Comparison of ENCODE assay signal across 8 mouse cellular contexts in genomic region chr13:21811539-21811938, GRCm38 (mm10). TPM values are rescaled to one million over a fixed set of nuclear protein-coding genes. Genes with fewer than 3 reads are reported as not detected.
DNase-seq lines count a peak whose midpoint lies in the region; ATAC-seq and TF ChIP-seq lines count a peak whose summit lies in the region.
"Not testable (repeated sequence)": the region's sequence is repeated elsewhere in the genome, so short reads cannot be mapped to it uniquely, and the experiment has no call there.

Gene Hist1h4m, plus strand, starts transcription at chr13:21811746.

- no CpG with 5 or more reads among the region's 24 CpGs for WGBS in intestine, embryonic 15.5 days
- no CpG with 5 or more reads among the region's 24 CpGs for WGBS in lung, embryonic 14.5 days
- no CpG with 5 or more reads among the region's 24 CpGs for WGBS in neural tube, embryonic 12.5 days

- ATAC-seq in intestine, embryonic 15.5 days = peak; percentile 67
- peak; percentile 59 for ATAC-seq in lung, embryonic 14.5 days (ENCODE audit: insufficient read depth)
- peak; percentile 35; the same call in 1 of the 2 replicates for ATAC-seq in neural tube, embryonic 12.5 days (ENCODE audit: low FRiP score, low read depth)

- H3K4me1 ChIP-seq in erythroblast, embryonic 14.5 days (ENCODE audit: control insufficient read depth); intestine, embryonic 15.5 days (replicated peaks); lung, embryonic 14.5 days (ENCODE audit: insufficient read depth); neural tube, embryonic 12.5 days: not testable (repeated sequence)

- not testable (repeated sequence) for H3K9ac ChIP-seq in intestine, embryonic 15.5 days; lung, embryonic 14.5 days; neural tube, embryonic 12.5 days

- H3K4me3 ChIP-seq in erythroblast, embryonic 14.5 days (replicated peaks) = peak within 1 kb of the TSS; percentile 57
- 0 out of 2 replicates have a peak within 1 kb of the TSS, but pooled peaks have one; percentile 9 for H3K4me3 ChIP-seq in intestine, embryonic 15.5 days (replicated peaks)
- not testable (repeated sequence) for H3K4me3 ChIP-seq in lung, embryonic 14.5 days (ENCODE audit: low read depth, low read length); neural tube, embryonic 12.5 days

- H3K27me3 ChIP-seq in erythroblast, embryonic 14.5 days (ENCODE audit: control insufficient read depth); intestine, embryonic 15.5 days (replicated peaks); lung, embryonic 14.5 days (ENCODE audit: insufficient read depth, low read length); neural tube, embryonic 12.5 days (replicated peaks): not testable (repeated sequence)

- H3K27ac ChIP-seq in intestine, embryonic 15.5 days = 0 out of 2 replicates have a peak within 1 kb of the TSS, but pooled peaks have one; percentile 22
- H3K27ac ChIP-seq in lung, embryonic 14.5 days (ENCODE audit: low read depth) = peak within 1 kb of the TSS; percentile 67
- H3K27ac ChIP-seq in neural tube, embryonic 12.5 days = not testable (repeated sequence)

- not testable (repeated sequence) for H3K9me3 ChIP-seq in erythroblast, embryonic 14.5 days (ENCODE audit: control insufficient read depth, low read length); intestine, embryonic 15.5 days; lung, embryonic 14.5 days (ENCODE audit: low read depth, low read length); neural tube, embryonic 12.5 days

- not testable (repeated sequence) for H3K36me3 ChIP-seq in erythroblast, embryonic 14.5 days (ENCODE audit: control insufficient read depth); intestine, embryonic 15.5 days; lung, embryonic 14.5 days (ENCODE audit: insufficient read depth); neural tube, embryonic 12.5 days

- peak; percentile 53 for DNase-seq in adrenal gland, postnatal 14 days
- peak; percentile 61 for DNase-seq in heart, adult 8-10 months (ENCODE audit: low spot score)
- DNase-seq in left cerebral cortex, adult 18-20 months (ENCODE audit: low spot score in 2 of 2) = peak; percentile 31 to 41
- not testable (repeated sequence) for DNase-seq in lung, embryonic 14.5 days
- DNase-seq in thymus, adult 18-20 months = peak; percentile 33 to 62

- H3K4me2 ChIP-seq in intestine, embryonic 15.5 days (replicated peaks) = peak within 1 kb of the TSS; percentile 36
- peak within 1 kb of the TSS; percentile 38; the same call in 1 of the 2 replicates for H3K4me2 ChIP-seq in lung, embryonic 14.5 days
- peak within 1 kb of the TSS; percentile 48 for H3K4me2 ChIP-seq in neural tube, embryonic 12.5 days (replicated peaks)

- not testable (repeated sequence) for TF ChIP-seq CTCF in lung, embryonic 14.5 days (IDR thresholded peaks at IDR 0.05; ENCODE audit: low read depth)

RNA-seq across cellular contexts. Expression of gene Hist1h4m, which starts in this region (rescaled TPM):
- 417 and 512 TPM in 2 replicates for total RNA-seq in adrenal gland, postnatal 14 days (2021)
- 26.4 and 43.3 TPM in 2 replicates for polyA plus RNA-seq in erythroblast, embryonic 14.5 days (2012)
- 10 to 100 TPM; 22.8 to 37.8 (median 29.3) TPM for total RNA-seq in heart, adult 8-10 months (2022)
- not detected in 2 replicates for polyA plus RNA-seq in intestine, embryonic 15.5 days (2015; fragmentation: Nextera tagmentation; extraction: Ambion mirVana)
- total RNA-seq in left cerebral cortex, adult 18-20 months (2021) = 100 to 1,000 TPM; 252 to 307 TPM
- polyA plus RNA-seq in lung, embryonic 14.5 days (2014; fragmentation: Nextera tagmentation; extraction: Ambion mirVana) = not detected in 2 replicates
- not detected in 2 replicates for polyA plus RNA-seq in neural tube, embryonic 12.5 days (2016; fragmentation: Nextera tagmentation; extraction: Ambion mirVana)

Comparison
In these comparisons a context has a peak if more than half of its experiments do, and no peak if none do; other contexts are left out.
1. RNA of gene Hist1h4m (total RNA-seq): 417 to 512 TPM in adrenal gland, postnatal 14 days and 252 to 307 TPM in left cerebral cortex, adult 18-20 months; 22.8 to 37.8 TPM in heart, adult 8-10 months; every median in the first group is over 4 times any median in the second.
2. RNA of gene Hist1h4m (polyA plus RNA-seq): 26.4 to 43.3 TPM in erythroblast, embryonic 14.5 days; not detected in intestine, embryonic 15.5 days, not detected in lung, embryonic 14.5 days and not detected in neural tube, embryonic 12.5 days; every median in the first group is over 10 times any median in the second.
3. Peak in ATAC-seq, H3K4me3 ChIP-seq, H3K27ac ChIP-seq and H3K4me2 ChIP-seq in intestine, embryonic 15.5 days; RNA of the gene not detected or under 1 TPM.
4. Peak in ATAC-seq, H3K27ac ChIP-seq and H3K4me2 ChIP-seq in lung, embryonic 14.5 days; RNA of the gene not detected or under 1 TPM.
5. Peak in ATAC-seq and H3K4me2 ChIP-seq in neural tube, embryonic 12.5 days; RNA of the gene not detected or under 1 TPM.
6. Peak in every context shown above with its lines, with median percentiles within 50 percentile points of each other: ATAC-seq and H3K4me2 ChIP-seq.